Mouse (Mus musculus): Measurements from ENCODE around the gene Galnt2. TPM values are rescaled to one million over a fixed set of nuclear protein-coding genes. Genes with fewer than 3 reads are reported as not detected.

The Galnt2 gene
- polyA plus RNA-seq, 1 experiment from 2014 or later: 129 TPM

- CTCF ChIA-PET: interaction anchor here (1.5 kb wide), 1 partner anchor 81 kb away, joined by 3 read pairs; no protein-coding TSS in a partner anchor
- ATAC-seq (no peak), DNase-seq (ENCODE audit: low read depth, low spot score) (no peak)
These were observed 1.0 kb downstream of the Galnt2 start for GRCm38 (mm10) chr8:124232280-124232600.

GRCm38 (mm10) chr8:124234496-124234895 is 3.3 kb downstream of the Galnt2 start:
- TF ChIP-seq CTCF (IDR thresholded peaks at IDR 0.05): no peak
- POLR2A ChIA-PET: no interaction called here
- in situ Hi-C loops (cut with MboI; ENCODE audit: low pct_unique_long_range_greater_than_20kb): loop anchor here (5.0 kb wide), 1 partner anchor 182 kb away; no protein-coding TSS in a partner anchor

More at GRCm38 (mm10) chr8:124232280-124232600, 1.0 kb downstream of the Galnt2 start:
- no peak for TF ChIP-seq CTCF (IDR thresholded peaks at IDR 0.05)
- H3K27me3 ChIP-seq: no peaks in the 10 kb centered on the region
- in situ Hi-C loops (cut with MboI; ENCODE audit: low pct_unique_long_range_greater_than_20kb): loop anchor here (5.0 kb wide), 1 partner anchor 180 kb away; no protein-coding TSS in a partner anchor
- POLR2A ChIA-PET: no interaction called here

GRCm38 (mm10) chr8:124235536-124235935 is 4.3 kb downstream of the Galnt2 start:
- ChIA-PET CTCF (no interaction called here), POLR2A (no interaction called here)
- no peaks in the 10 kb centered on the region for H3K27me3 ChIP-seq
- ATAC-seq (no peak), DNase-seq (ENCODE audit: low read depth, low spot score) (no peak)
- in situ Hi-C loops (cut with MboI; ENCODE audit: low pct_unique_long_range_greater_than_20kb): no loop called here
- no peak for TF ChIP-seq CTCF (IDR thresholded peaks at IDR 0.05)

More at GRCm38 (mm10) chr8:124234496-124234895, 3.3 kb downstream of the Galnt2 start:
- CTCF ChIA-PET: no interaction called here
- DNase-seq (ENCODE audit: low read depth, low spot score) (no peak), ATAC-seq (no peak)
- no peaks in the 10 kb centered on the region for H3K27me3 ChIP-seq

- no peak for DNase-seq (ENCODE audit: low read depth, low spot score)
- POLR2A ChIA-PET: no interaction called here
- TF ChIP-seq CTCF (IDR thresholded peaks at IDR 0.05): no peak
- H3K27me3 ChIP-seq: no peaks in the 10 kb centered on the region
- CTCF ChIA-PET: interaction anchor here (0.7 to 1.0 kb wide), 2 partner anchors 41 to 111 kb away, joined by 3 read pairs; no protein-coding TSS in a partner anchor
- in situ Hi-C loops (cut with MboI; ENCODE audit: low pct_unique_long_range_greater_than_20kb): no loop called here
- no peak for ATAC-seq
These were observed 8.2 kb downstream of the Galnt2 start for GRCm38 (mm10) chr8:124239350-124239749.

GRCm38 (mm10) chr8:124240932-124241331 is 9.7 kb downstream of the Galnt2 start:
- no peak for TF ChIP-seq CTCF (IDR thresholded peaks at IDR 0.05)
- DNase-seq (ENCODE audit: low read depth, low spot score): no peak
- ATAC-seq: no peak
- ChIA-PET POLR2A (no interaction called here), CTCF (interaction anchor here (0.9 kb wide), 1 partner anchor 80 kb away, joined by 3 read pairs; no protein-coding TSS in a partner anchor)
- in situ Hi-C loops (cut with MboI; ENCODE audit: low pct_unique_long_range_greater_than_20kb): no loop called here
- H3K27me3 ChIP-seq: no peaks in the 10 kb centered on the region

GRCm38 (mm10) chr8:124242208-124242607 is 11.0 kb downstream of the Galnt2 start:
- ChIA-PET POLR2A (no interaction called here), CTCF (no interaction called here)
- H3K27me3 ChIP-seq: no peaks in the 10 kb centered on the region
- DNase-seq (ENCODE audit: low read depth, low spot score): no peak
- no peak for TF ChIP-seq CTCF (IDR thresholded peaks at IDR 0.05)
- in situ Hi-C loops (cut with MboI; ENCODE audit: low pct_unique_long_range_greater_than_20kb): no loop called here
- no peak for ATAC-seq

- CTCF ChIA-PET: no interaction called here
- in situ Hi-C loops (cut with MboI; ENCODE audit: low pct_unique_long_range_greater_than_20kb): no loop called here
- no peak for ATAC-seq
- TF ChIP-seq CTCF (IDR thresholded peaks at IDR 0.05): no peak
- H3K27me3 ChIP-seq: no peaks in the 10 kb centered on the region
- POLR2A ChIA-PET: no interaction called here
- no peak for DNase-seq (ENCODE audit: low read depth, low spot score)
These were observed 11.7 kb downstream of the Galnt2 start for GRCm38 (mm10) chr8:124242913-124243312.

GRCm38 (mm10) chr8:124247581-124247980 is 16.4 kb downstream of the Galnt2 start:
- ATAC-seq (no peak), DNase-seq (ENCODE audit: low read depth, low spot score) (no peak)
- CTCF ChIA-PET: no interaction called here

GRCm38 (mm10) chr8:124248688-124249087 is 17.5 kb downstream of the Galnt2 start:
- POLR2A ChIA-PET: no interaction called here
- TF ChIP-seq CTCF (IDR thresholded peaks at IDR 0.05): no peak
- peak; percentile 52 for ATAC-seq
- in situ Hi-C loops (cut with MboI; ENCODE audit: low pct_unique_long_range_greater_than_20kb): no loop called here
- no peak for DNase-seq (ENCODE audit: low read depth, low spot score)
- H3K27me3 ChIP-seq: no peaks in the 10 kb centered on the region
- CTCF ChIA-PET: no interaction called here

More at GRCm38 (mm10) chr8:124247581-124247980, 16.4 kb downstream of the Galnt2 start:
- in situ Hi-C loops (cut with MboI; ENCODE audit: low pct_unique_long_range_greater_than_20kb): no loop called here
- POLR2A ChIA-PET: interaction anchor here (0.6 kb wide), 1 partner anchor 138 kb away, joined by 4 read pairs; no protein-coding TSS in a partner anchor
- TF ChIP-seq CTCF (IDR thresholded peaks at IDR 0.05): no peak
- no peaks in the 10 kb centered on the region for H3K27me3 ChIP-seq

- in situ Hi-C loops (cut with MboI; ENCODE audit: low pct_unique_long_range_greater_than_20kb): no loop called here
- H3K27me3 ChIP-seq: no peaks in the 10 kb centered on the region
- ChIA-PET CTCF (interaction anchor here (1.8 kb wide), 1 partner anchor 36 kb away, joined by 5 read pairs; no protein-coding TSS in a partner anchor), POLR2A (no interaction called here)
- no peak for TF ChIP-seq CTCF (IDR thresholded peaks at IDR 0.05)
- DNase-seq (ENCODE audit: low read depth, low spot score) (no peak), ATAC-seq (no peak)
These were observed 19.1 kb downstream of the Galnt2 start for GRCm38 (mm10) chr8:124250255-124250654.

GRCm38 (mm10) chr8:124250785-124251184 is 19.6 kb downstream of the Galnt2 start:
- H3K27me3 ChIP-seq: no peaks in the 10 kb centered on the region
- DNase-seq (ENCODE audit: low read depth, low spot score): no peak
- ATAC-seq: no peak
- no peak for TF ChIP-seq CTCF (IDR thresholded peaks at IDR 0.05)
- in situ Hi-C loops (cut with MboI; ENCODE audit: low pct_unique_long_range_greater_than_20kb): no loop called here
- POLR2A ChIA-PET: no interaction called here
- CTCF ChIA-PET: interaction anchor here (1.8 kb wide), 1 partner anchor 35 kb away, joined by 5 read pairs; no protein-coding TSS in a partner anchor

GRCm38 (mm10) chr8:124252533-124252950 is 21.4 kb downstream of the Galnt2 start:
- ATAC-seq: no peak
- no peak for DNase-seq (ENCODE audit: low read depth, low spot score)
- H3K27me3 ChIP-seq: no peaks in the 10 kb centered on the region
- TF ChIP-seq CTCF (IDR thresholded peaks at IDR 0.05): no peak
- POLR2A ChIA-PET: no interaction called here
- CTCF ChIA-PET: no interaction called here
- in situ Hi-C loops (cut with MboI; ENCODE audit: low pct_unique_long_range_greater_than_20kb): no loop called here
